Mouse (Mus musculus) midbrain, embryonic 10.5 days (tissue): ENCODE data around the gene Lpin1. TPM values are rescaled to one million over a fixed set of nuclear protein-coding genes. Genes with fewer than 3 reads are reported as not detected.
A peak's percentile ranks its signal among the peaks of the same experiment; 100 is the strongest.

Experiments used
- DNase-seq: peaks from one replicate; pipeline ENCODE4 v3.0.0-alpha.2; 2017; ENCODE audit warnings: low spot score
- H3K27ac ChIP-seq: fragments of 300-500 bp; sonication (generic); replicated peaks from 2 replicates; pipeline ENCODE4 v1.5.1; 2016; ENCODE audit warnings: mild to moderate bottlenecking
- H3K27me3 ChIP-seq: fragments of 300-500 bp; sonication (generic); 2 replicates; pipeline ENCODE4 v1.6.1; 2016; ENCODE audit warnings: low read depth, mild to moderate bottlenecking; ENCODE audit not compliant: poor library complexity, severe bottlenecking
- H3K36me3 ChIP-seq: fragments of 300-500 bp; sonication (generic); 2 replicates; pipeline ENCODE4 v1.6.1; 2016; ENCODE audit warnings: mild to moderate bottlenecking, moderate library complexity
- H3K4me1 ChIP-seq: fragments of 300-500 bp; sonication (generic); 2 replicates; pipeline ENCODE4 v1.6.1; 2016
- H3K4me3 ChIP-seq: fragments of 300-500 bp; sonication (generic); 2 replicates; pipeline ENCODE4 v1.5.1; 2016; ENCODE audit warnings: mild to moderate bottlenecking, moderate library complexity
- H3K9me3 ChIP-seq: fragments of 300-500 bp; sonication (generic); replicated peaks from 2 replicates; pipeline ENCODE4 v1.6.1; 2016; ENCODE audit warnings: mild to moderate bottlenecking
- WGBS: fragments of 180-500 bp; shearing (Covaris S2); methylation state at CpG from one replicate; pipeline ENCODE4 v1.1.7; 2016; 5-methylcytosine and 5-hydroxymethylcytosine counted together
- polyA plus RNA-seq: library from polyadenylated mRNA; unstranded; fragments of >200 nt; fragmentation: Nextera tagmentation; extraction: Ambion mirVana; gene quantifications from 2 replicates; pipeline ENCODE4 v1.2.1, GENCODE M21; 2016

Gene Lpin1
- polyA plus RNA-seq = 5.5 and 9.0 TPM in 2 replicates

GRCm38 (mm10) chr12:16610936-16611335 lies at the start of gene Lpin1:
Lpin1 (minus strand) TSS chr12:16610966.
- WGBS = 87% methylated on average over 2 of the region's 2 CpGs
- H3K4me3 ChIP-seq = no peak within 1 kb of the TSS

GRCm38 (mm10) chr12:16656906-16657875 lies 46.4 kb upstream of the Lpin1 start:
- no peak overlapping the region for H3K27ac ChIP-seq
- DNase-seq = no peak
- no peak overlapping the region for H3K4me3 ChIP-seq
- 81% methylated on average over 5 of the region's 5 CpGs for WGBS
- H3K36me3 ChIP-seq = no peaks in the 10 kb centered on the region
- peaks cover 9% of the 10 kb centered on the region for H3K4me1 ChIP-seq
- no peaks in the 10 kb centered on the region for H3K9me3 ChIP-seq
- H3K27me3 ChIP-seq = peaks cover 37% of the 10 kb centered on the region

More at GRCm38 (mm10) chr12:16610936-16611335, at the start of gene Lpin1:
- no peak within 1 kb of the TSS for H3K27ac ChIP-seq
- no peaks in the 10 kb centered on the region for H3K36me3 ChIP-seq
- H3K27me3 ChIP-seq = no peaks in the 10 kb centered on the region
- H3K4me1 ChIP-seq = no peaks in the 10 kb centered on the region
- 0 out of 2 replicates have a peak, but pooled peaks cover 6% of the 10 kb centered on the region for H3K9me3 ChIP-seq
- no peak for DNase-seq

- WGBS = 85% methylated on average over 4 of the region's 4 CpGs
- H3K9me3 ChIP-seq = no peaks in the 10 kb centered on the region
- no peak for DNase-seq
- H3K4me1 ChIP-seq = peaks cover 9% of the 10 kb centered on the region
- H3K27me3 ChIP-seq = peaks cover 50% of the 10 kb centered on the region
- H3K27ac ChIP-seq = no peak overlapping the region
- H3K4me3 ChIP-seq = no peak overlapping the region
- no peaks in the 10 kb centered on the region for H3K36me3 ChIP-seq
These were observed 44.8 kb upstream of the Lpin1 start for GRCm38 (mm10) chr12:16655604-16656003.

GRCm38 (mm10) chr12:16653332-16654093 lies 42.7 kb upstream of the Lpin1 start, which contains the start of gene Ntsr2:
Ntsr2 (plus strand) TSS chr12:16653382.
- H3K27me3 ChIP-seq = peaks cover 50% of the 10 kb centered on the region
- H3K4me1 ChIP-seq = peaks cover 9% of the 10 kb centered on the region
- DNase-seq = peak; percentile 53
- peak within 1 kb of the TSS; percentile 36; the same call in 1 of the 2 replicates for H3K4me3 ChIP-seq
- H3K9me3 ChIP-seq = no peaks in the 10 kb centered on the region
- 8% methylated on average over 58 of the region's 58 CpGs for WGBS
- no peak within 1 kb of the TSS for H3K27ac ChIP-seq
- H3K36me3 ChIP-seq = no peaks in the 10 kb centered on the region

- no peaks in the 10 kb centered on the region for H3K36me3 ChIP-seq
- no peak overlapping the region for H3K27ac ChIP-seq
- peaks cover 40% of the 10 kb centered on the region for H3K27me3 ChIP-seq
- no peak for DNase-seq
- no peaks in the 10 kb centered on the region for H3K9me3 ChIP-seq
- peaks cover 16% of the 10 kb centered on the region for H3K4me1 ChIP-seq
- 90% methylated on average over 6 of the region's 6 CpGs for WGBS
- H3K4me3 ChIP-seq = no peak overlapping the region
These were observed 39.1 kb upstream of the Lpin1 start for GRCm38 (mm10) chr12:16649819-16650218.

GRCm38 (mm10) chr12:16648273-16648672 lies 37.5 kb upstream of the Lpin1 start:
- Histone ChIP-seq H3K4me1 (peaks cover 22% of the 10 kb centered on the region), H3K4me3 (no peak overlapping the region), H3K27me3 (peaks cover 24% of the 10 kb centered on the region), H3K27ac (no peak overlapping the region), H3K36me3 (no peaks in the 10 kb centered on the region), H3K9me3 (no peaks in the 10 kb centered on the region)
- no peak for DNase-seq
- WGBS = 87% methylated on average over 6 of the region's 6 CpGs

GRCm38 (mm10) chr12:16646780-16647409 lies 36.1 kb upstream of the Lpin1 start:
- peaks cover 11% of the 10 kb centered on the region; the same call in 1 of the 2 replicates for H3K27me3 ChIP-seq
- H3K36me3 ChIP-seq = no peaks in the 10 kb centered on the region
- no peak overlapping the region for H3K27ac ChIP-seq
- no peak for DNase-seq
- H3K4me1 ChIP-seq = peaks cover 20% of the 10 kb centered on the region
- H3K4me3 ChIP-seq = no peak overlapping the region
- 49% methylated on average over 9 of the region's 9 CpGs for WGBS
- no peaks in the 10 kb centered on the region for H3K9me3 ChIP-seq

GRCm38 (mm10) chr12:16644698-16645097 lies 33.9 kb upstream of the Lpin1 start:
- Histone ChIP-seq H3K27ac (peak overlapping the region; percentile 77), H3K36me3 (no peaks in the 10 kb centered on the region), H3K9me3 (no peaks in the 10 kb centered on the region), H3K27me3 (no peaks in the 10 kb centered on the region), H3K4me3 (no peak overlapping the region), H3K4me1 (peaks cover 20% of the 10 kb centered on the region)
- WGBS = 51% methylated on average over 8 of the region's 8 CpGs
- DNase-seq = no peak

- Histone ChIP-seq H3K9me3 (no peaks in the 10 kb centered on the region), H3K36me3 (no peaks in the 10 kb centered on the region), H3K27ac (peak overlapping the region; percentile 77), H3K4me1 (peaks cover 20% of the 10 kb centered on the region), H3K4me3 (no peak overlapping the region), H3K27me3 (no peaks in the 10 kb centered on the region)
- no peak for DNase-seq
- 57% methylated on average over 12 of the region's 12 CpGs for WGBS
These were observed 33.0 kb upstream of the Lpin1 start for GRCm38 (mm10) chr12:16643508-16644345.

- no peaks in the 10 kb centered on the region for H3K36me3 ChIP-seq
- no peaks in the 10 kb centered on the region for H3K9me3 ChIP-seq
- no peaks in the 10 kb centered on the region for H3K27me3 ChIP-seq
These were observed 31.2 kb upstream of the Lpin1 start for GRCm38 (mm10) chr12:16642000-16642399.

GRCm38 (mm10) chr12:16640075-16640474 lies 29.3 kb upstream of the Lpin1 start:
- no peaks in the 10 kb centered on the region for H3K36me3 ChIP-seq
- WGBS = 88% methylated on average over 6 of the region's 6 CpGs
- H3K4me3 ChIP-seq = no peak overlapping the region
- no peak for DNase-seq
- H3K27ac ChIP-seq = no peak overlapping the region
- H3K9me3 ChIP-seq = no peaks in the 10 kb centered on the region
- peaks cover 15% of the 10 kb centered on the region for H3K4me1 ChIP-seq
- no peaks in the 10 kb centered on the region for H3K27me3 ChIP-seq

More at GRCm38 (mm10) chr12:16642000-16642399, 31.2 kb upstream of the Lpin1 start:
- 64% methylated on average over 5 of the region's 5 CpGs for WGBS
- Histone ChIP-seq H3K4me3 (no peak overlapping the region), H3K4me1 (peaks cover 20% of the 10 kb centered on the region), H3K27ac (no peak overlapping the region)
- DNase-seq = no peak
